Mouse (Mus musculus): ENCODE results near the gene Hmgcl. TPM values are rescaled to one million over a fixed set of nuclear protein-coding genes. Genes with fewer than 3 reads are reported as not detected.

Hmgcl gene
- polyA plus RNA-seq, 2 experiments = 69.7 to 93.4 TPM

GRCm38 (mm10) chr4:135943389-135943788 lies 2.9 kb upstream of the Hmgcl start:
- Histone ChIP-seq H3K27ac (replicated peaks; ENCODE audit: low read depth, low read length) (no peak overlapping the region), H3K9me3 (ENCODE audit: control insufficient read depth, low read length) (no peaks in the 10 kb centered on the region), H3K4me1 (ENCODE audit: control insufficient read depth, insufficient read depth, low read length) (peaks cover 9% of the 10 kb centered on the region; the same call in 1 of the 2 replicates), H3K27me3 (ENCODE audit: control insufficient read depth, insufficient read depth, low read length) (no peaks in the 10 kb centered on the region), H3K36me3 (ENCODE audit: control insufficient read depth, insufficient read depth, low read length) (peaks cover 17% of the 10 kb centered on the region), H3K9ac (ENCODE audit: low read depth, low read length, severe bottlenecking) (no peak overlapping the region), H3K4me2 (replicated peaks; ENCODE audit: low read depth, low read length, severe bottlenecking) (no peak overlapping the region), H3K4me3 (replicated peaks; ENCODE audit: low read length) (no peak overlapping the region)
- WGBS = 54% methylated on average over 4 of the region's 4 CpGs
- no peak for DNase-seq (ENCODE audit: low spot score)
- no peak for TF ChIP-seq POLR2A (IDR thresholded peaks at IDR 0.05; ENCODE audit: borderline replicate concordance, extremely low read depth, insufficient read depth, insufficient read length)
- no peak for ATAC-seq (ENCODE audit: low FRiP score, low read depth)

DNA sequence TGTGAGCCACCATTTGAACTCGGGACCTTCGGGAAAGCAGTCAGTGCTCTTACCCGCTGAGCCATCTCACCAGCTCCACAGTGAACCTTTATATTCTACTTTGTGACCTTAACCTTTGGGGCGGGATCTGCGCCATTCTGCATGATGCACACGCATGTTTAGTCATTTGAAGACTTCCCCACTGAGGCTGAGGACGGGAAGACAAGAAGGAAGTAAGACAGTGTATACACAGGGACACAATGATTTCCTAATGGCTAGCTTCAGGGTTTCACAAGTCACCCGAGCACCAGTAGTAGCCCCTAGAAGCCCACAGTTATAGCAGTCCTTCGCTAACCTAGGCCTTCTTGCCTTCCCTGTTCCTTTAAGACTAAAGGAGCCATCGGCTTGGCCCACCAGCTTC lies 542 bp upstream of the Hmgcl start:
- Histone ChIP-seq H3K4me1 (ENCODE audit: control insufficient read depth, insufficient read depth, low read length) (peaks cover 9% of the 10 kb centered on the region; the same call in 1 of the 2 replicates), H3K9me3 (ENCODE audit: control insufficient read depth, low read length) (no peaks in the 10 kb centered on the region), H3K36me3 (ENCODE audit: control insufficient read depth, insufficient read depth, low read length) (peaks cover 7% of the 10 kb centered on the region; the same call in 1 of the 2 replicates), H3K27ac (replicated peaks; ENCODE audit: low read depth, low read length) (peak overlapping the region; percentile 49; the same call in 1 of the 2 replicates), H3K4me3 (replicated peaks; ENCODE audit: low read length) (peak overlapping the region; percentile 79), H3K4me2 (replicated peaks; ENCODE audit: low read depth, low read length, severe bottlenecking) (peak overlapping the region; percentile 54), H3K9ac (ENCODE audit: low read depth, low read length, severe bottlenecking) (peak overlapping the region; percentile 71; the same call in 1 of the 2 replicates), H3K27me3 (ENCODE audit: control insufficient read depth, insufficient read depth, low read length) (no peaks in the 10 kb centered on the region)
- ATAC-seq (ENCODE audit: low FRiP score, low read depth) = no peak
- no peak for TF ChIP-seq POLR2A (IDR thresholded peaks at IDR 0.05; ENCODE audit: borderline replicate concordance, extremely low read depth, insufficient read depth, insufficient read length)
- WGBS = 73% methylated on average over 10 of the region's 10 CpGs
- no peak for DNase-seq (ENCODE audit: low spot score)

GRCm38 (mm10) chr4:135946659-135947301 lies 532 bp downstream of the Hmgcl start:
- H3K4me1 ChIP-seq (ENCODE audit: control insufficient read depth, insufficient read depth, low read length) = peaks cover 9% of the 10 kb centered on the region; the same call in 1 of the 2 replicates
- no peaks in the 10 kb centered on the region for H3K27me3 ChIP-seq (ENCODE audit: control insufficient read depth, insufficient read depth, low read length)
- DNase-seq (ENCODE audit: low spot score) (no peak), ATAC-seq (ENCODE audit: low FRiP score, low read depth) (0 out of 2 replicates have a peak, but pooled peaks have one; percentile 12)
- H3K9ac ChIP-seq (ENCODE audit: low read depth, low read length, severe bottlenecking) = peak overlapping the region; percentile 71
- WGBS = 2% methylated on average over 28 of the region's 28 CpGs
- peak overlapping the region; percentile 54 for H3K4me2 ChIP-seq (replicated peaks; ENCODE audit: low read depth, low read length, severe bottlenecking)
- no peaks in the 10 kb centered on the region for H3K9me3 ChIP-seq (ENCODE audit: control insufficient read depth, low read length)
- TF ChIP-seq POLR2A (IDR thresholded peaks at IDR 0.05; ENCODE audit: borderline replicate concordance, extremely low read depth, insufficient read depth, insufficient read length) = no peak
- H3K27ac ChIP-seq (replicated peaks; ENCODE audit: low read depth, low read length) = peak overlapping the region; percentile 34; the same call in 1 of the 2 replicates
- peak overlapping the region; percentile 79 for H3K4me3 ChIP-seq (replicated peaks; ENCODE audit: low read length)
- H3K36me3 ChIP-seq (ENCODE audit: control insufficient read depth, insufficient read depth, low read length) = peaks cover 13% of the 10 kb centered on the region

- TF ChIP-seq POLR2A (IDR thresholded peaks at IDR 0.05; ENCODE audit: borderline replicate concordance, extremely low read depth, insufficient read depth, insufficient read length) = no peak
- Histone ChIP-seq H3K36me3 (ENCODE audit: control insufficient read depth, insufficient read depth, low read length) (peaks cover 23% of the 10 kb centered on the region), H3K4me2 (replicated peaks; ENCODE audit: low read depth, low read length, severe bottlenecking) (no peak overlapping the region), H3K9me3 (ENCODE audit: control insufficient read depth, low read length) (no peaks in the 10 kb centered on the region), H3K27ac (replicated peaks; ENCODE audit: low read depth, low read length) (no peak overlapping the region), H3K4me3 (replicated peaks; ENCODE audit: low read length) (no peak overlapping the region), H3K27me3 (ENCODE audit: control insufficient read depth, insufficient read depth, low read length) (no peaks in the 10 kb centered on the region), H3K9ac (ENCODE audit: low read depth, low read length, severe bottlenecking) (no peak overlapping the region), H3K4me1 (ENCODE audit: control insufficient read depth, insufficient read depth, low read length) (peaks cover 9% of the 10 kb centered on the region; the same call in 1 of the 2 replicates)
- no peak for DNase-seq (ENCODE audit: low spot score)
- 91% methylated on average over 8 of the region's 8 CpGs for WGBS
- ATAC-seq (ENCODE audit: low FRiP score, low read depth) = no peak
These were observed 1.9 kb downstream of the Hmgcl start for GRCm38 (mm10) chr4:135948142-135948541.

GRCm38 (mm10) chr4:135949475-135949874 lies 3.2 kb downstream of the Hmgcl start:
- Histone ChIP-seq H3K9ac (ENCODE audit: low read depth, low read length, severe bottlenecking) (no peak overlapping the region), H3K27me3 (ENCODE audit: control insufficient read depth, insufficient read depth, low read length) (no peaks in the 10 kb centered on the region), H3K4me3 (replicated peaks; ENCODE audit: low read length) (no peak overlapping the region), H3K4me2 (replicated peaks; ENCODE audit: low read depth, low read length, severe bottlenecking) (no peak overlapping the region), H3K27ac (replicated peaks; ENCODE audit: low read depth, low read length) (no peak overlapping the region), H3K9me3 (ENCODE audit: control insufficient read depth, low read length) (no peaks in the 10 kb centered on the region), H3K36me3 (ENCODE audit: control insufficient read depth, insufficient read depth, low read length) (peaks cover 28% of the 10 kb centered on the region), H3K4me1 (ENCODE audit: control insufficient read depth, insufficient read depth, low read length) (peaks cover 9% of the 10 kb centered on the region; the same call in 1 of the 2 replicates)
- ATAC-seq (ENCODE audit: low FRiP score, low read depth) (no peak), DNase-seq (ENCODE audit: low spot score) (no peak)
- WGBS = 89% methylated on average over 10 of the region's 10 CpGs
- no peak for TF ChIP-seq POLR2A (IDR thresholded peaks at IDR 0.05; ENCODE audit: borderline replicate concordance, extremely low read depth, insufficient read depth, insufficient read length)
